Mouse (Mus musculus) myocyte (in vitro differentiated cells): ENCODE results near the gene Ccdc130.
A peak's percentile ranks its signal among the peaks of the same experiment; 100 is the strongest.

Experiments
- E2F4 ChIP-seq: IDR thresholded peaks from one replicate; pipeline ENCODE4 v1.6.1; 2011; ENCODE audit warnings: mild to moderate bottlenecking, control low read depth, moderate library complexity; ENCODE audit not compliant: insufficient read depth
- POLR2A ChIP-seq: IDR thresholded peaks from one replicate; pipeline ENCODE4 v1.6.1; 2011; ENCODE audit warnings: low read depth, mild to moderate bottlenecking, control low read depth, moderate library complexity; ENCODE audit not compliant: insufficient read length
- USF1 ChIP-seq: IDR thresholded peaks from one replicate; pipeline ENCODE4 v1.6.1; 2011; ENCODE audit warnings: low read depth, mild to moderate bottlenecking, control low read depth, moderate library complexity

GRCm38 (mm10) chr8:84235746-84236409 lies 34.3 kb downstream of the Ccdc130 start:
- peak; percentile 20 for TF ChIP-seq POLR2A
- no peak for TF ChIP-seq E2F4
- TF ChIP-seq USF1, result no peak
